Mouse (Mus musculus): ENCODE measurements around the gene Borcs5.

GRCm38 (mm10) chr6:134669179-134669865 is 30.0 kb downstream of the Borcs5 start:
- TF ChIP-seq CTCF (IDR thresholded peaks at IDR 0.05; ENCODE audit: low read depth): no peak
- no peak for TF ChIP-seq EP300 (IDR thresholded peaks at IDR 0.05; ENCODE audit: low read depth)
